Mouse (Mus musculus): Measurements from ENCODE around the gene Apoa4. TPM values are rescaled to one million over a fixed set of nuclear protein-coding genes. Genes with fewer than 3 reads are reported as not detected.

Gene Apoa4
- polyA plus RNA-seq, 1 experiment from 2014 or later = 0.06 TPM

- H3K36me3 ChIP-seq (ENCODE audit: insufficient read depth, low read length) = peaks cover 33% of the 10 kb centered on the region
- no peak for TF ChIP-seq EP300 (IDR thresholded peaks at IDR 0.05)
- TF ChIP-seq CTCF (IDR thresholded peaks at IDR 0.05) = no peak
Measured at GRCm38 (mm10) chr9:46198461-46198860, 42.0 kb upstream of the Apoa4 start.

GRCm38 (mm10) chr9:46198936-46199335 is 41.6 kb upstream of the Apoa4 start:
- ATAC-seq = no peak
- H3K4me3 ChIP-seq (ENCODE audit: low read depth, low read length) = no peak overlapping the region
- no peak for TF ChIP-seq EP300 (IDR thresholded peaks at IDR 0.05)
- no peak for TF ChIP-seq CTCF (IDR thresholded peaks at IDR 0.05)
- H3K27ac ChIP-seq (ENCODE audit: low read length) = no peak overlapping the region
- no peaks in the 10 kb centered on the region for H3K9me3 ChIP-seq (ENCODE audit: low read length)
- H3K27me3 ChIP-seq (replicated peaks; ENCODE audit: insufficient read depth, low read length) = no peaks in the 10 kb centered on the region
- no peak overlapping the region for H3K9ac ChIP-seq (replicated peaks; ENCODE audit: low read depth)
- H3K36me3 ChIP-seq (ENCODE audit: insufficient read depth, low read length) = peaks cover 33% of the 10 kb centered on the region
- DNase-seq (ENCODE audit: low spot score) = no peak
- no peak overlapping the region for H3K4me2 ChIP-seq (replicated peaks; ENCODE audit: low read depth, low read length)
- 78% methylated on average over 7 of the region's 7 CpGs for WGBS
- H3K4me1 ChIP-seq (ENCODE audit: insufficient read depth, low read depth, low read length) = no peaks in the 10 kb centered on the region

More at GRCm38 (mm10) chr9:46198461-46198860, 42.0 kb upstream of the Apoa4 start:
- no peaks in the 10 kb centered on the region for H3K27me3 ChIP-seq (replicated peaks; ENCODE audit: insufficient read depth, low read length)
- no peak for ATAC-seq
- H3K4me3 ChIP-seq (ENCODE audit: low read depth, low read length) = no peak overlapping the region
- no peak overlapping the region for H3K27ac ChIP-seq (ENCODE audit: low read length)
- no peak for DNase-seq (ENCODE audit: low spot score)
- 85% methylated on average over 9 of the region's 9 CpGs for WGBS
- no peaks in the 10 kb centered on the region for H3K4me1 ChIP-seq (ENCODE audit: insufficient read depth, low read depth, low read length)
- H3K4me2 ChIP-seq (replicated peaks; ENCODE audit: low read depth, low read length) = no peak overlapping the region
- H3K9ac ChIP-seq (replicated peaks; ENCODE audit: low read depth) = no peak overlapping the region
- no peaks in the 10 kb centered on the region for H3K9me3 ChIP-seq (ENCODE audit: low read length)

DNA sequence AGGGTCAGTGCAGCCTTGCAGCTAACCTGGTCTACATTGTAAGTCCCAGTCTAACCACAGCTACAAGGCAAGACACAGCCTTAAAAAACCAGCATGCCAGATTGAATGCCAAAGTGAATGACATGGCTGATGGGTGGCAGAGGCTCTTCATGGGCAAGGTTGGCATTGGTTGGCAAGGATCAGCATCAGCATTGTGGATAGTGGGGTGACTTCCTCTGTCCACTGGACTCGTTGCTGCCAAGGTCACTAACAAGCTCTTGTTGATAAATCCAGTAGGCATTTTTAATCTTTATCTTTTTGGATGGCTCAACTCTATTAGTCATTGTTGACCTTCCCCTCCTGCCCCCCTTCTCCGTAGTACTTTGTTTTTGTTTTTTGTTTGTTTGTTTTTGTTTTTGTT is 40.9 kb upstream of the Apoa4 start:
- Histone ChIP-seq H3K27me3 (replicated peaks; ENCODE audit: insufficient read depth, low read length) (no peaks in the 10 kb centered on the region), H3K9me3 (ENCODE audit: low read length) (no peaks in the 10 kb centered on the region), H3K36me3 (ENCODE audit: insufficient read depth, low read length) (peaks cover 38% of the 10 kb centered on the region), H3K4me3 (ENCODE audit: low read depth, low read length) (no peak overlapping the region), H3K9ac (replicated peaks; ENCODE audit: low read depth) (no peak overlapping the region), H3K4me1 (ENCODE audit: insufficient read depth, low read depth, low read length) (no peaks in the 10 kb centered on the region), H3K4me2 (replicated peaks; ENCODE audit: low read depth, low read length) (no peak overlapping the region), H3K27ac (ENCODE audit: low read length) (no peak overlapping the region)
- WGBS = 79% methylated on average over 2 of the region's 2 CpGs
- TF ChIP-seq CTCF (IDR thresholded peaks at IDR 0.05) (no peak), EP300 (IDR thresholded peaks at IDR 0.05) (no peak)
- no peak for DNase-seq (ENCODE audit: low spot score)
- ATAC-seq = no peak

DNA sequence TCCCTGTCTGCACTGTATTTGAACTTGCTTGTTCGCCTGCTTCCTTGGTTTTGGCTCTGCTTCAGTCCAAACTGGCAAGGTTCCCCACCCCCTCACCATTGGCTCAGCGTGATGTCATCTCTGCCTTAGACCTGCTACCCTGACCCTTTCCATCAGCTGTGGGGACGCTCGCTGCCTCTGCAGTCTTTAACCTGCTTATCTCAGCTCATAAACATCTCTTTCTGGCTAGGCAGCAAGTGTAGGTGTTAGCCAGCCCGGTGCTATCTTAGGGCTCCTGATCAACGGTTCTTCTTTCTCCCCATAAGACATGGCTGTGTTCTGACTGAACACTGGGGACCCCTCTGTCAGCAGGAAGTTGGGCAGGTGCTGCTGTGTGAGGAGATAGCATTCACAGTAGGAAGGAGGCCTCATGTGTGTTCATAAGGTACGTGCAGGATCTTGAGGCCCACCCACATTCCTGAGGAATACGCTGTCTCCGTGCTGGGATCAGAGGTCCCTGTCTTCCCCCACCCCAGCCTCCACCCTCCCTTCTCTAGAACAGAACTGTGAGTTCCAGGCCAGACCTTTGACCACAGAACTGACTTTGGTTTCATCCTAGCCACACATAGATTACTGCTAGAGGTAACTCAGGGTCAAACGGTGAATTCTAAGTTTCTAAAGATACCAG is 33.5 kb upstream of the Apoa4 start:
- no peak overlapping the region for H3K27ac ChIP-seq (ENCODE audit: low read length)

DNA sequence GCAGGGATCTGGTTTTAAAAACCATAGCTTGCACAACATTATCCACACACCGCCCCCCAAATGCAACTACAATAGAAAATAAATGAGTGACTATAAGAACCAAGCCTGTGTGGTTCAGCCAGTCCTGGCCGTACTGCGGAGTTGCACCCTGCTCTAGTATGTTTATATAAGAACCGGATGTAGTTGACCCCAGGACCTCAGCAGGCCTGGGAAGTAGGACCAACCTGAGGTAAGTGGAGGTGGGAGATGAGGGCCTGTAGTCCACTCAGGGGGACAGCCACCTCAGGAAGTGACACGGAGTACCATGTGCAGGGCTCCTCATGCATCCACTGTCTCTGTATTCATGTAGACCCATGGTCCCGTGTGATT is 33.0 kb upstream of the Apoa4 start:
- Histone ChIP-seq H3K4me2 (replicated peaks; ENCODE audit: low read depth, low read length) (no peak overlapping the region), H3K9me3 (ENCODE audit: low read length) (no peaks in the 10 kb centered on the region), H3K27ac (ENCODE audit: low read length) (no peak overlapping the region), H3K9ac (replicated peaks; ENCODE audit: low read depth) (no peak overlapping the region), H3K4me1 (ENCODE audit: insufficient read depth, low read depth, low read length) (no peaks in the 10 kb centered on the region), H3K36me3 (ENCODE audit: insufficient read depth, low read length) (peaks cover 40% of the 10 kb centered on the region), H3K4me3 (ENCODE audit: low read depth, low read length) (no peak overlapping the region), H3K27me3 (replicated peaks; ENCODE audit: insufficient read depth, low read length) (no peaks in the 10 kb centered on the region)
- WGBS = 51% methylated on average over 6 of the region's 6 CpGs
- TF ChIP-seq EP300 (IDR thresholded peaks at IDR 0.05) (no peak), CTCF (IDR thresholded peaks at IDR 0.05) (no peak)
- no peak; the same call in 1 of the 2 replicates for ATAC-seq
- no peak for DNase-seq (ENCODE audit: low spot score)

More for the DNA sequence above, 33.5 kb upstream of the Apoa4 start:
- ATAC-seq = peak; percentile 33
- H3K9me3 ChIP-seq (ENCODE audit: low read length) = no peaks in the 10 kb centered on the region
- no peaks in the 10 kb centered on the region for H3K4me1 ChIP-seq (ENCODE audit: insufficient read depth, low read depth, low read length)
- H3K27me3 ChIP-seq (replicated peaks; ENCODE audit: insufficient read depth, low read length) = no peaks in the 10 kb centered on the region
- no peak overlapping the region for H3K4me2 ChIP-seq (replicated peaks; ENCODE audit: low read depth, low read length)
- no peak overlapping the region for H3K4me3 ChIP-seq (ENCODE audit: low read depth, low read length)
- H3K36me3 ChIP-seq (ENCODE audit: insufficient read depth, low read length) = peaks cover 38% of the 10 kb centered on the region
- 47% methylated on average over 10 of the region's 10 CpGs for WGBS
- TF ChIP-seq EP300 (IDR thresholded peaks at IDR 0.05) (no peak), CTCF (IDR thresholded peaks at IDR 0.05) (no peak)
- no peak for DNase-seq (ENCODE audit: low spot score)
- no peak overlapping the region for H3K9ac ChIP-seq (replicated peaks; ENCODE audit: low read depth)

DNA sequence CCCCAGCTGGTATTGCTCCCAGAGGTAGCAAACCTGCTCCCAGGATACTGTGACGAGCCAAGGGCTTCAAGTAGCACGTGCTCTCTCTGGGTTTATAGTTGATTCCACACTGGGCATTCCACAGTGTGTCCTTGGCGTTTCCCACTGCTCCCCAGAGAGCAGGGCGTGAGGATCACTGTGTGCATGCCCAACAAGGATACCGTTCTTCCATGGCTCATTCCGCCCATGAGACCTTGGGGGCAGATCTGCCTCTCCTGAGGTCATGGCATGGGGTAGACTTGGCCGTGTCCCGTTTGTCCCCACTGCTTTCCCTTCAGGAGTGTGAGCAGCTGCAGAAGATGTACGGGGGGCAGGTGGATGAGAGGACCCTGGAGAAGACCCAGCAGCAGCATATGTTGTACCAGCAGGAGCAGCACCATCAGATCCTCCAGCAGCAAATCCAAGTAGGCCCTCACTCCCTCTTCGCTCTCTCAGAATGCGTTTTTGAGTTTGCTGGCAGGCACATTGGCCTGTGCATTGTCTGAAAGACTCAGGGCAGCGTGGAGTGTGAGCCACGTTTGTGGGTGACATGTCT is 32.0 kb upstream of the Apoa4 start:
- H3K27ac ChIP-seq (ENCODE audit: low read length) = no peak overlapping the region
- TF ChIP-seq CTCF (IDR thresholded peaks at IDR 0.05) (no peak), EP300 (IDR thresholded peaks at IDR 0.05) (no peak)
- no peaks in the 10 kb centered on the region for H3K9me3 ChIP-seq (ENCODE audit: low read length)
- 85% methylated on average over 13 of the region's 13 CpGs for WGBS
- H3K36me3 ChIP-seq (ENCODE audit: insufficient read depth, low read length) = peaks cover 35% of the 10 kb centered on the region
- no peak overlapping the region for H3K4me2 ChIP-seq (replicated peaks; ENCODE audit: low read depth, low read length)
- no peak overlapping the region for H3K9ac ChIP-seq (replicated peaks; ENCODE audit: low read depth)
- no peak for DNase-seq (ENCODE audit: low spot score)
- no peaks in the 10 kb centered on the region for H3K27me3 ChIP-seq (replicated peaks; ENCODE audit: insufficient read depth, low read length)
- no peak overlapping the region for H3K4me3 ChIP-seq (ENCODE audit: low read depth, low read length)
- ATAC-seq = no peak
- no peaks in the 10 kb centered on the region for H3K4me1 ChIP-seq (ENCODE audit: insufficient read depth, low read depth, low read length)

Data from lung, postnatal 0 days (tissue).